Mouse (Mus musculus): Measurements from ENCODE around the gene 1110025L11Rik. TPM values are rescaled to one million over a fixed set of nuclear protein-coding genes. Genes with fewer than 3 reads are reported as not detected.

Gene 1110025L11Rik
- not detected in 2 replicates for polyA plus RNA-seq (2012; rRNA removed)

DNA sequence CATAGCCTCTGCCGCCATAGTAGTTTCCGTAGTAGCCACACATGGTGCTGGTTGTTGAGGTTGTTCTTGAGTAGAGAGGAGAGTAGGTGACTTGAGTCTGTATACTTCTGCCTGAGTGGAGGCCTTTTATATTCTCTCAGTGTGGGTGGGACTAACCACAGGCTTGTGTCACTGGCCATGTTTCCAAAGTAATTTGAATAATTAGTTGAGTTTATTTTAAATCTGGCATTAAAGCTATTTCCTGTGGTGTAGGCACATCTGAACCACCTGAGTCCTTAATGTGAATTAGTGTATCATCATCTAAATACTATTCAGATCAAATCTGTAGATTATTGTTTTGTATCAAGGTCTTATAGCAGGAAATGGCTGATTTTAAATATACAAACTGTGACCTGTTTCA is at the start of gene 1110025L11Rik:
TSS of gene 1110025L11Rik (minus strand) at position 101 of the 400 bp plus-strand sequence.

DNA sequence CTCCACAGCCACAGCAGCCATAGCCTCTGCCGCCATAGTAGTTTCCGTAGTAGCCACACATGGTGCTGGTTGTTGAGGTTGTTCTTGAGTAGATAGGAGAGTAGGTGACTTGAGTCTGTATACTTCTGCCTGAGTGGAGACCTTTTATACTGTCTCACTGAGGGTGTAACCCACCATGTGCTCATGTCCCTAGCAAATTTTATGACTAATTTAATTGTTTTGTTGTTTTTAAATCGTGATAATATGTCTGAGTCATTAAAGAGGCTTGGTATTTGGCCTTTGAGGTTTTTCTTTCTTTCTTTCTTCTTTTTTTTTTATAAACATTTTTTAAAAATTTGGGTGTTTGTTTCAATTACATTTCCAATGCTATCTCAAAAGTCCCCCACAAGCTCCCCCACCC is 16.0 kb downstream of the 1110025L11Rik start, which contains the start of gene Krtap6-5:
TSS of gene Krtap6-5 (minus strand) at position 101 of the 400 bp plus-strand sequence.

DNA sequence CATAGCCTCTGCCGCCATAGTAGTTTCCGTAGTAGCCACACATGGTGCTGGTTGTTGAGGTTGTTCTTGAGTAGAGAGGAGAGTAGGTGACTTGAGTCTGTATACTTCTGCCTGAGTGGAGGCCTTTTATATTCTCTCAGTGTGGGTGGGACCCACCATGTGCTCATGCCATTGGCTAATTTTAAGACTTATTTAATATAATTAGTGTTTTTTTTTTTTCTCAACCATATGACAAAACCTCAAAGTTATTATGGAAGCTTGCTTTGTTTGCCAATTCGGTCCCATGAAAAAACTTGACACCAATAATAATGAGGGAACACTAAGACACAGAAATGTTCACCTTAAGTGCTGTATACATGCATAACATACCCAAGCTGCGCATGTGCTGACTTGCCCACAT is 22.4 kb downstream of the 1110025L11Rik start, which contains the start of gene Gm10228:
TSS of gene Gm10228 (minus strand) at position 101 of the 400 bp plus-strand sequence.

DNA sequence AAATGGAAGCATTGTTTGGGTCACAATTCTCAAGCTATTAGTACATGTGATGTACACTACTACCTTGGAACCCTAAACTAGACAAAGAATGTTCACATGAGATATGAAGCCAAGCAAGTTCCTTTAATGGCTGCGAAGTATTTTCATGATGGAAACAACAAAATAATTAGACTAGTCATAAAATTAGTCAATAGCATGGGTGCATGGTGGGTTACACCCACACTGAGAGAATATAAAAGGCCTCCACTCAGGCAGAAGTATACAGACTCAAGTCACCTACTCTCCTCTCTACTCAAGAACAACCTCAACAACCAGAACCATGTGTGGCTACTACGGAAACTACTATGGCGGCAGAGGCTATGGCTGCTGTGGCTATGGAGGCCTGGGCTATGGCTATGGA is 32.4 kb downstream of the 1110025L11Rik start, which contains the start of gene Krtap6-1:
TSS of gene Krtap6-1 (plus strand) at position 301 of the 400 bp plus-strand sequence.

DNA sequence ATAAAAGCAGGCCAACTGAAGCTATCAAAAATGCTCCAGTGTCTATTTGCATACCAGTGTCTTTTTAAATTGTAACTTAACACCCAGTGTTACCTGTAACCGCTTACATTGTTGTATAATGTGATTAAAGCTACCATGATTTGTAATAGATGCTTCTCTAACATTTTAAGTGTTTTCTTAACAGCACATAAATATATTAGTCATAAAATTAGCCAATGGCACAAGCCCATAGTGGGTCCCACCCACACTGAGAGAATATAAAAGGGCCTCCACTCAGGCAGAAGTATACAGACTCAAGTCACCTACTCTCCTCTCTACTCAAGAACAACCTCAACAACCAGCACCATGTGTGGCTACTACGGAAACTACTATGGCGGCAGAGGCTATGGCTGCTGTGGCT is 48.8 kb downstream of the 1110025L11Rik start, which contains the start of gene Gm10229:
TSS of gene Gm10229 (plus strand) at position 301 of the 400 bp plus-strand sequence.

Other genes with a start within 250 kb of the 1110025L11Rik start
- gene Krtap15, start 243.8 kb downstream of the 1110025L11Rik start, polyA plus RNA-seq (2012; rRNA removed) = not detected in 2 replicates
- gene Krtap14, start 237.9 kb downstream of the 1110025L11Rik start, polyA plus RNA-seq (2012; rRNA removed) = not detected in 2 replicates
- not detected in 2 replicates for gene Krtap19-1, start 194.6 kb downstream of the 1110025L11Rik start, polyA plus RNA-seq (2012; rRNA removed)
- gene Krtap19-2, start 189.7 kb downstream of the 1110025L11Rik start, polyA plus RNA-seq (2012; rRNA removed) = not detected in 2 replicates
- not detected in 2 replicates for gene Krtap19-3, start 186.0 kb downstream of the 1110025L11Rik start, polyA plus RNA-seq (2012; rRNA removed)
- gene Krtap19-4, start 178.9 kb downstream of the 1110025L11Rik start, polyA plus RNA-seq (2012; rRNA removed) = not detected in 2 replicates
- gene Krtap19-5, start 167.5 kb downstream of the 1110025L11Rik start, polyA plus RNA-seq (2012; rRNA removed) = not detected in 2 replicates
- gene Krtap19-9b, start 131.7 kb downstream of the 1110025L11Rik start, polyA plus RNA-seq (2012; rRNA removed) = not detected in 2 replicates
- not detected in 2 replicates for gene Krtap16-3, start 101.1 kb downstream of the 1110025L11Rik start, polyA plus RNA-seq (2012; rRNA removed)
- gene Krtap22-2, start 53.2 kb downstream of the 1110025L11Rik start, polyA plus RNA-seq (2012; rRNA removed) = not detected in 2 replicates
- not detected in 2 replicates for gene Gm10229, start 48.7 kb downstream of the 1110025L11Rik start, polyA plus RNA-seq (2012; rRNA removed)
- gene Krtap6-1, start 32.3 kb downstream of the 1110025L11Rik start, polyA plus RNA-seq (2012; rRNA removed) = not detected in 2 replicates
- not detected in 2 replicates for gene Gm10228, start 22.5 kb downstream of the 1110025L11Rik start, polyA plus RNA-seq (2012; rRNA removed)
- gene Krtap6-5, start 16.1 kb downstream of the 1110025L11Rik start, polyA plus RNA-seq (2012; rRNA removed) = not detected in 2 replicates
- gene Krtap6-3, start 20.0 kb upstream of the 1110025L11Rik start, polyA plus RNA-seq (2012; rRNA removed) = not detected in 2 replicates
- gene Gm6358, start 76.8 kb upstream of the 1110025L11Rik start, polyA plus RNA-seq (2012; rRNA removed) = not detected in 2 replicates
- not detected in 2 replicates for gene Gm10061, start 87.1 kb upstream of the 1110025L11Rik start, polyA plus RNA-seq (2012; rRNA removed)
- gene Gm9789, start 94.0 kb upstream of the 1110025L11Rik start, polyA plus RNA-seq (2012; rRNA removed) = not detected in 2 replicates
- gene Gm7735, start 105.5 kb upstream of the 1110025L11Rik start, polyA plus RNA-seq (2012; rRNA removed) = not detected in 2 replicates
- gene 1110057P08Rik, start 110.7 kb upstream of the 1110025L11Rik start, polyA plus RNA-seq (2012; rRNA removed) = not detected in 2 replicates
- not detected in 2 replicates for gene Krtap20-2, start 141.9 kb upstream of the 1110025L11Rik start, polyA plus RNA-seq (2012; rRNA removed)